Mouse (Mus musculus) spleen, postnatal 10 days (tissue): Measurements from ENCODE around the gene Olfr1112.
"Not testable (repeated sequence)": the region's sequence is repeated elsewhere in the genome, so short reads cannot be mapped to it uniquely, and the experiment has no call there.

Experiments used
- DNase-seq, 2 experiments: peaks; one replicate each; pipeline ENCODE4 v3.0.0; 2021 to 2022; ENCODE audit warnings: low spot score in 2 of 2

The Olfr1112 gene

GRCm38 (mm10) chr2:87187498-87187897 lies at the start of gene Olfr1112:
Gene Olfr1112 (plus strand): TSS chr2:87187798.
- DNase-seq = no peak

- DNase-seq = no peak
These were observed 47.4 kb upstream of the Olfr1112 start, which contains the start of gene Olfr1110 for GRCm38 (mm10) chr2:87140200-87140599. Gene Olfr1110 (minus strand): TSS chr2:87140300.

- DNase-seq = no peak
These were observed 35.1 kb upstream of the Olfr1112 start, which contains the start of gene Olfr1111 for GRCm38 (mm10) chr2:87152524-87152923. Gene Olfr1111 (minus strand): TSS chr2:87152624.

GRCm38 (mm10) chr2:87167731-87168130 lies 19.9 kb upstream of the Olfr1112 start:
- not testable (repeated sequence) for DNase-seq

- DNase-seq = no peak
These were observed 21.1 kb downstream of the Olfr1112 start, which contains the start of gene Olfr1113 for GRCm38 (mm10) chr2:87208670-87209069. Gene Olfr1113 (plus strand): TSS chr2:87208970.
